In genomic region chr7:89040139-89040538, GRCm38 (mm10) we compare ENCODE assay signal across 29 mouse cellular contexts.
DNase-seq lines count a peak whose midpoint lies in the region; ATAC-seq lines count a peak whose summit lies in the region.
"Had no signal": no experiment of that assay in that cellular context is flagged by ENCODE, and none has a peak within 500 bp of the region (broad histone marks: within the 10 kb centered on the region; RNA-seq: fewer than 3 reads in every experiment).

No protein-coding gene starts in this region.

- H3K9ac ChIP-seq in embryonic facial prominence, embryonic 14.5 days (ENCODE audit: low read depth, low read length) = no peak overlapping the region
- H3K9ac ChIP-seq in forebrain, embryonic 16.5 days (replicated peaks; ENCODE audit: low read depth, low read length) = no peak overlapping the region
- H3K9ac ChIP-seq: embryonic facial prominence, embryonic 13.5 days; heart, embryonic 12.5 days; intestine, embryonic 15.5 days; limb, embryonic 13.5 days; midbrain, embryonic 13.5 days; neural tube, embryonic 13.5 days had no signal

- no peak overlapping the region for H3K4me2 ChIP-seq in embryonic facial prominence, embryonic 14.5 days (ENCODE audit: low read depth, low read length)
- H3K4me2 ChIP-seq in forebrain, embryonic 16.5 days (ENCODE audit: low read length) = no peak overlapping the region
- H3K4me2 ChIP-seq: embryonic facial prominence, embryonic 13.5 days; heart, embryonic 12.5 days; intestine, embryonic 15.5 days; limb, embryonic 13.5 days; liver, embryonic 11.5 days; midbrain, embryonic 13.5 days; neural tube, embryonic 13.5 days had no signal

- H3K36me3 ChIP-seq in embryonic facial prominence, embryonic 14.5 days (ENCODE audit: control insufficient read depth, insufficient read depth, low read length) = no peaks in the 10 kb centered on the region
- no peaks in the 10 kb centered on the region for H3K36me3 ChIP-seq in embryonic facial prominence, embryonic 10.5 days (replicated peaks)
- H3K36me3 ChIP-seq in forebrain, embryonic 16.5 days (ENCODE audit: control insufficient read depth, insufficient read depth) = no peaks in the 10 kb centered on the region
- H3K36me3 ChIP-seq: embryonic facial prominence, embryonic 13.5 days; heart, embryonic 12.5 days; intestine, embryonic 15.5 days; limb, embryonic 13.5 days; midbrain, embryonic 13.5 days; neural tube, embryonic 13.5 days had no signal

- H3K27me3 ChIP-seq in embryonic facial prominence, embryonic 14.5 days (replicated peaks; ENCODE audit: control insufficient read depth, insufficient read depth, low read length) = no peaks in the 10 kb centered on the region
- no peaks in the 10 kb centered on the region for H3K27me3 ChIP-seq in embryonic facial prominence, embryonic 10.5 days (replicated peaks; ENCODE audit: low read depth, poor library complexity, severe bottlenecking)
- H3K27me3 ChIP-seq in forebrain, embryonic 16.5 days (replicated peaks; ENCODE audit: control insufficient read depth, insufficient read depth, low read length) = no peaks in the 10 kb centered on the region
- H3K27me3 ChIP-seq: CH12.LX; embryonic facial prominence, embryonic 13.5 days; heart, embryonic 12.5 days; intestine, embryonic 15.5 days; limb, embryonic 13.5 days; megakaryocyte, embryonic 14.5 days; midbrain, embryonic 13.5 days; neural tube, embryonic 13.5 days had no signal

- no peak overlapping the region for H3K27ac ChIP-seq in embryonic facial prominence, embryonic 14.5 days (replicated peaks; ENCODE audit: low read depth, low read length)
- H3K27ac ChIP-seq in embryonic facial prominence, embryonic 10.5 days (replicated peaks) = no peak overlapping the region
- no peak overlapping the region for H3K27ac ChIP-seq in forebrain, embryonic 16.5 days (ENCODE audit: low read length)
- H3K27ac ChIP-seq: embryonic facial prominence, embryonic 13.5 days; intestine, embryonic 15.5 days; limb, embryonic 13.5 days; midbrain, embryonic 13.5 days; neural tube, embryonic 13.5 days had no signal

- DNase-seq in embryonic facial prominence, embryonic 14.5 days (ENCODE audit: low spot score) = peak; percentile 13
- no peak for DNase-seq in embryonic facial prominence, embryonic 10.5 days (ENCODE audit: low spot score)
- peak; percentile 5 for DNase-seq in ZHBTc4 (ENCODE audit: low read depth, low spot score)
- peak; percentile 9 for DNase-seq in embryo, embryonic 9.5 days (ENCODE audit: extremely low spot score)
- DNase-seq in thymus, postnatal 14 days = no peak
- no peak for DNase-seq in heart, postnatal 14 days
- no peak for DNase-seq in gastrocnemius, postnatal 10 days
- DNase-seq: adrenal gland, postnatal 14 days; cerebellum, adult 18-20 months; cerebellum, postnatal 10 days; gastrocnemius, postnatal 36 days; heart, adult 18-20 months; kidney, adult 8-10 months; kidney, postnatal 14 days; layer of hippocampus, adult 9-11 months; lung, postnatal 4 days; thymus, postnatal 25 days had no signal

- H3K9me3 ChIP-seq in embryonic facial prominence, embryonic 14.5 days (ENCODE audit: control insufficient read depth, low read length) = no peaks in the 10 kb centered on the region
- no peaks in the 10 kb centered on the region for H3K9me3 ChIP-seq in embryonic facial prominence, embryonic 10.5 days
- H3K9me3 ChIP-seq in forebrain, embryonic 16.5 days (ENCODE audit: control insufficient read depth, low read length) = no peaks in the 10 kb centered on the region
- H3K9me3 ChIP-seq: embryonic facial prominence, embryonic 13.5 days; heart, embryonic 12.5 days; intestine, embryonic 15.5 days; limb, embryonic 13.5 days; megakaryocyte, embryonic 14.5 days; midbrain, embryonic 13.5 days; neural tube, embryonic 13.5 days had no signal

- no peak for ATAC-seq in embryonic facial prominence, embryonic 14.5 days (ENCODE audit: low read depth)
- peak; percentile 10; the same call in 1 of the 2 replicates for ATAC-seq in forebrain, embryonic 16.5 days
- ATAC-seq: hindbrain, embryonic 16.5 days; intestine, embryonic 15.5 days; midbrain, embryonic 13.5 days had no signal

- H3K4me3 ChIP-seq in embryonic facial prominence, embryonic 14.5 days (ENCODE audit: low read depth, low read length) = no peak overlapping the region
- H3K4me3 ChIP-seq in embryonic facial prominence, embryonic 10.5 days = no peak overlapping the region
- no peak overlapping the region for H3K4me3 ChIP-seq in forebrain, embryonic 16.5 days (replicated peaks; ENCODE audit: low read length)
- H3K4me3 ChIP-seq: embryonic facial prominence, embryonic 13.5 days; erythroblast, embryonic 14.5 days; heart, embryonic 12.5 days; intestine, embryonic 15.5 days; limb, embryonic 13.5 days; megakaryocyte, embryonic 14.5 days; midbrain, embryonic 13.5 days; neural tube, embryonic 13.5 days had no signal

- WGBS in embryonic facial prominence, embryonic 14.5 days = 40% methylated on average over 6 of the region's 6 CpGs
- WGBS in embryonic facial prominence, embryonic 10.5 days = 37% methylated on average over 6 of the region's 6 CpGs
- 12% methylated on average over 6 of the region's 6 CpGs for WGBS in forebrain, embryonic 16.5 days

- intact Hi-C loops in heart, postnatal 14 days (cut with DNase I) = loop anchor here (10.0 kb wide), 1 partner anchor 945 kb away; no protein-coding TSS in a partner anchor

- H3K4me1 ChIP-seq in embryonic facial prominence, embryonic 14.5 days (ENCODE audit: control insufficient read depth, insufficient read depth, low read length) = no peaks in the 10 kb centered on the region
- H3K4me1 ChIP-seq in embryonic facial prominence, embryonic 10.5 days = peaks cover 6% of the 10 kb centered on the region
- no peaks in the 10 kb centered on the region; the same call in 1 of the 2 replicates for H3K4me1 ChIP-seq in forebrain, embryonic 16.5 days (replicated peaks; ENCODE audit: control insufficient read depth, insufficient read depth, low read length)
- H3K4me1 ChIP-seq: heart, embryonic 12.5 days; intestine, embryonic 15.5 days; megakaryocyte, embryonic 14.5 days; midbrain, embryonic 13.5 days; neural tube, embryonic 13.5 days had no signal

Comparison
In these comparisons a context has a peak if more than half of its experiments do, and no peak if none do; other contexts are left out.
1. DNase-seq: peak in embryonic facial prominence, embryonic 14.5 days (single experiment), ZHBTc4 (single experiment) and embryo, embryonic 9.5 days (single experiment); none in embryonic facial prominence, embryonic 10.5 days (single experiment), thymus, postnatal 14 days (single experiment), heart, postnatal 14 days (0 of 2) and gastrocnemius, postnatal 10 days (single experiment).